Mouse (Mus musculus) brain, embryonic 14.5 days (tissue): ENCODE measurements at regions not wholly inside any gene's neighbourhood (a gene's known extent, or its start where the extent isn't known, plus 50 kb on each side); places are given as distances from the start of the nearest gene placed in this dataset.

Experiments
- CTCF ChIP-seq: fragments of 200-500 bp; IDR thresholded peaks from 2 replicates; pipeline ENCODE4 v1.5.1; 2012; ENCODE audit warnings: inconsistent platforms, mild to moderate bottlenecking, moderate library complexity, borderline replicate concordance; ENCODE audit not compliant: insufficient read depth, insufficient read length; ENCODE audit errors: extremely low read depth
- POLR2A ChIP-seq: fragments of 200-500 bp; IDR thresholded peaks from 2 replicates; pipeline ENCODE4 v1.6.1; 2012; ENCODE audit warnings: mild to moderate bottlenecking, inconsistent platforms, borderline replicate concordance; ENCODE audit not compliant: poor library complexity, insufficient read depth, insufficient read length, severe bottlenecking; ENCODE audit errors: extremely low read depth

DNA sequence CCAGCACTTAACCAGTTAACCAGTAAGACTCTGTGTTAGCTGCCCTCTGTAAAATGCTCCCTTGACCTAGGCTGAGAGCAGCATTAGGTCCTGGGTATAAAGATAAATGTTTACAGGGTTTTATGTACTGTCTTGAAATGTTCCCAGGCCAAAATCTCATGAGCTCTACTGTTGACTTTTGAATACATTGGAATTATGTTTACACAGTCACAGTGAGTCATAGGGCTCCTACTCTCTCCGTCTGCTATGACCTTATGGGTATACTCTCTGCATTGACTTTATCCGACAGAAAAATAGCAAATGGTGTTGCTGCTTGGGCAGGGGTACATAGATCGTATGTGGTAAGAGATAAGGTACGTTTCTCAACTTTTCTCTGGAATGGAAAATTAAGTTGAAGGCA, 596.8 kb upstream of the Zeb2 start:
- TF ChIP-seq POLR2A (no peak), CTCF (no peak)
